Mouse (Mus musculus) MEL (cell line): ENCODE data around the gene Bloc1s5. TPM values are rescaled to one million over a fixed set of nuclear protein-coding genes. Genes with fewer than 3 reads are reported as not detected.

ENCODE experiments used
- DNase-seq: peaks from one replicate; pipeline ENCODE4 v3.0.0; 2011; ENCODE audit warnings: low read depth, low spot score
- H3K27ac ChIP-seq: 2 replicates; pipeline ENCODE4 v1.5.1; 2012; ENCODE audit warnings: low read depth, mild to moderate bottlenecking, control low read depth, low read length, moderate library complexity; ENCODE audit not compliant: control insufficient read depth
- H3K27me3 ChIP-seq, 2 experiments: fragments of 150-350 bp in 1 of 2; sonication (generic) in 1 of 2; 2 replicates each; pipeline ENCODE4 v1.6.1; 2012; ENCODE audit warnings: low read length in 2 of 2, mild to moderate bottlenecking in 2 of 2, improper control_type of control experiment in 1 of 2, moderate library complexity in 1 of 2; ENCODE audit not compliant: insufficient read depth in 2 of 2, control insufficient read depth in 1 of 2
- H3K36me3 ChIP-seq, 2 experiments: 2 replicates each; pipeline ENCODE4 v1.6.1; 2012 to 2014; ENCODE audit warnings: low read length in 2 of 2, improper control_type of control experiment in 1 of 2, inconsistent platforms in 1 of 2, mild to moderate bottlenecking in 1 of 2; ENCODE audit not compliant: insufficient read depth in 2 of 2, control insufficient read depth in 1 of 2
- H3K4me1 ChIP-seq, 2 experiments: fragments of 150-350 bp in 1 of 2; sonication (generic) in 1 of 2; 2 replicates each; pipeline ENCODE4 v1.6.1; 2012; ENCODE audit warnings: low read length in 2 of 2, improper control_type of control experiment in 1 of 2, mild to moderate bottlenecking in 1 of 2; ENCODE audit not compliant: insufficient read depth in 2 of 2, control insufficient read depth in 1 of 2
- H3K4me3 ChIP-seq, 2 experiments: fragments of 150-350 bp in 1 of 2; sonication (generic) in 1 of 2; 2 replicates each; pipeline ENCODE4 v1.5.1; 2012; ENCODE audit warnings: low read depth in 2 of 2, low read length in 2 of 2, mild to moderate bottlenecking in 2 of 2, moderate library complexity in 2 of 2, control low read depth in 1 of 2, improper control_type of control experiment in 1 of 2; ENCODE audit not compliant: control insufficient read depth in 1 of 2, insufficient read depth in 1 of 2
- H3K79me2 ChIP-seq: 2 replicates; pipeline ENCODE4 v1.6.1; 2012; ENCODE audit warnings: mild to moderate bottlenecking, low read length, moderate library complexity; ENCODE audit not compliant: control insufficient read depth, poor library complexity, insufficient read depth
- H3K9ac ChIP-seq: 2 replicates; pipeline ENCODE4 v1.6.1; 2012; ENCODE audit warnings: low read depth, mild to moderate bottlenecking, control low read depth, low read length, moderate library complexity; ENCODE audit not compliant: control insufficient read depth, poor library complexity, severe bottlenecking
- H3K9me3 ChIP-seq: fragments of 150-350 bp; sonication (generic); replicated peaks from 2 replicates; pipeline ENCODE4 v1.6.1; 2012; ENCODE audit warnings: mild to moderate bottlenecking, low read length, improper control_type of control experiment, moderate library complexity; ENCODE audit not compliant: insufficient read depth
- BHLHE40 ChIP-seq: IDR thresholded peaks from 2 replicates; pipeline ENCODE4 v1.6.1; 2012; ENCODE audit warnings: low read depth, mild to moderate bottlenecking, inconsistent platforms, low read length, improper control_type of control experiment, borderline replicate concordance
- CTCF ChIP-seq, 3 experiments: IDR thresholded peaks in 2 of 3; conservative IDR thresholded peaks in 1 of 3; 2 replicates each; pipeline ENCODE4 v1.5.1; 2011 to 2012; ENCODE audit warnings: low read length in 3 of 3, low read depth in 2 of 3, mild to moderate bottlenecking in 2 of 3, improper control_type of control experiment in 1 of 3, inconsistent platforms in 1 of 3, mixed read lengths in 1 of 3, moderate library complexity in 1 of 3; ENCODE audit not compliant: control insufficient read depth in 1 of 3, insufficient read depth in 1 of 3, poor library complexity in 1 of 3, severe bottlenecking in 1 of 3
- E2F4 ChIP-seq: IDR thresholded peaks from 2 replicates; pipeline ENCODE4 v1.6.1; 2011; ENCODE audit warnings: low read depth, low read length, improper control_type of control experiment, borderline replicate concordance
- GATA1 ChIP-seq: IDR thresholded peaks from 2 replicates; pipeline ENCODE4 v1.6.1; 2011; ENCODE audit warnings: low read depth, low read length, improper control_type of control experiment
- MAFK ChIP-seq: IDR thresholded peaks from 2 replicates; pipeline ENCODE4 v1.6.1; 2011; ENCODE audit warnings: low read depth, mild to moderate bottlenecking, low read length, improper control_type of control experiment, borderline replicate concordance
- MEF2A ChIP-seq: IDR thresholded peaks from 2 replicates; pipeline ENCODE4 v1.6.1; 2014; ENCODE audit warnings: low read depth, mild to moderate bottlenecking, inconsistent platforms, low read length, improper control_type of control experiment; ENCODE audit not compliant: poor library complexity, insufficient replicate concordance, severe bottlenecking; ENCODE audit errors: extremely low read depth
- POLR2A ChIP-seq, 2 experiments: IDR thresholded peaks; 2 replicates each; pipeline ENCODE4 v1.6.1; 2011 to 2012; ENCODE audit warnings: low read length in 2 of 2, mild to moderate bottlenecking in 2 of 2, control low read depth in 1 of 2, improper control_type of control experiment in 1 of 2, low read depth in 1 of 2, moderate library complexity in 1 of 2; ENCODE audit not compliant: control insufficient read depth in 1 of 2, insufficient read depth in 1 of 2, poor library complexity in 1 of 2
- POLR2AphosphoS2 ChIP-seq: IDR thresholded peaks from 2 replicates; pipeline ENCODE4 v1.6.1; 2011; ENCODE audit warnings: low read length, improper control_type of control experiment
- SMC3 ChIP-seq: IDR thresholded peaks from 2 replicates; pipeline ENCODE4 v1.6.1; 2011; ENCODE audit warnings: low read depth, low read length, improper control_type of control experiment
- TAL1 ChIP-seq: IDR thresholded peaks from 2 replicates; pipeline ENCODE4 v1.6.1; 2012; ENCODE audit warnings: mild to moderate bottlenecking, inconsistent platforms, low read length, moderate library complexity, mixed read lengths
- TCF12 ChIP-seq: IDR thresholded peaks from 2 replicates; pipeline ENCODE4 v1.6.1; 2014; ENCODE audit warnings: low read depth, mild to moderate bottlenecking, inconsistent platforms, low read length, improper control_type of control experiment, moderate library complexity
- UBTF ChIP-seq: IDR thresholded peaks from 2 replicates; pipeline ENCODE4 v1.6.1; 2012; ENCODE audit warnings: low read depth, mild to moderate bottlenecking, inconsistent platforms, low read length, improper control_type of control experiment, moderate library complexity, borderline replicate concordance; ENCODE audit not compliant: insufficient read depth
- ZKSCAN1 ChIP-seq: IDR thresholded peaks from 2 replicates; pipeline ENCODE4 v1.6.1; 2012; ENCODE audit warnings: low read depth, mild to moderate bottlenecking, inconsistent platforms, low read length, improper control_type of control experiment, moderate library complexity
- ZNF384 ChIP-seq: IDR thresholded peaks from 2 replicates; pipeline ENCODE4 v1.6.1; 2012; ENCODE audit warnings: low read depth, mild to moderate bottlenecking, inconsistent platforms, low read length, improper control_type of control experiment
- polyA plus RNA-seq, 2 experiments: library from polyadenylated mRNA; stranded (reverse) in 1 of 2; unstranded in 1 of 2; fragments of >175 nt in 1 of 2; fragments of >200 nt in 1 of 2; gene quantifications; 2 replicates each; pipeline versions ENCODE4 v1.2.1 to v1.2.4; 2012; ENCODE audit warnings: low replicate concordance in 2 of 2, low read depth in 1 of 2; ENCODE audit not compliant: insufficient read length in 2 of 2, insufficient read depth in 1 of 2, missing spikeins in 1 of 2
- total RNA-seq: library from RNA; depleted of rRNA; stranded (reverse); fragments of 300-350 nt; gene quantifications from 2 replicates; pipeline ENCODE4 v1.2.3, GENCODE M21; 2012; rRNA removed

The Bloc1s5 gene
- total and polyA plus RNA-seq, 3 experiments: 12.3 to 16.2 TPM; not detected in 1

DNA sequence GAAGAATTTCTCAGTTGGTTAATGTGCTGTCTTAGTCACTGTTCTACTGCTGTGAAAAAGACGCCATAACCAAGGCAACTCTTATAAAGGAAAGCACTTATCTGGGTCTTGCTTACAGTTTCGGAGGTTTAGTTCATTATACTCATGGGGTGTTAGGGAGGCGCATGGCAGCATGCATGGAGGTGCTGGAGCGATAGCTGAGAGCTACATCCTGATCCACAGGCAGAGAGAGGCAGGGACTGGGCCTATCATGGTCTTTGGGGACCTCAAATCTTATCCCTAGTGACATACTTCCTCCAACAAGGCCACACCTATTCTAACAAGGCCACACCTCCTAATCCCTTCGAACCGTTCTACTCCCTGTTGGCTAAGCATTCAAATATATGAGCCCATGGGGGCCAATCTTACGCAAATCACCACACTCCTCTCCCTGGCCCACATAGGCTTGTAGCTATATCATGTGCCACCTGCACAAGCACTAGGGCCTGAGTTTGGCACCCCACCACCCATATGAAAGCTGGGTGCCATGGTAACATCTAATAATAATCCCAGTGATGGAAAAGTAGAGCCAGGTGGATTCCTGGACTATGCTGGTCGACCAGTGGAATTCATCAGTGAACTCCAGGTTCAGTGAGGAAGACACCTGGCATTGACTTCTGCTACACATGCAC is 91.3 kb downstream of the Bloc1s5 start:
- Histone ChIP-seq H3K4me3 (no peak overlapping the region), H3K27me3 (peaks cover 0 to 4% of the 10 kb centered on the region in 2 experiments; a peak in 3 of 4 replicates), H3K4me1 (no peaks in the 10 kb centered on the region), H3K9ac (no peak overlapping the region), H3K36me3 (no peaks in the 10 kb centered on the region)
- DNase-seq: no peak
- no peak for TF ChIP-seq SMC3
- TF ChIP-seq POLR2AphosphoS2: no peak
- TF ChIP-seq BHLHE40: no peak
- no peak for TF ChIP-seq MEF2A
- no peak for TF ChIP-seq MAFK
- TF ChIP-seq POLR2A (IDR thresholded peaks at IDR 0.05; ENCODE audit: control insufficient read depth in 1 of 2, insufficient read depth in 1 of 2, low read depth in 1 of 2, low read length in 2 of 2, poor library complexity in 1 of 2): no peak
- TF ChIP-seq CTCF (IDR thresholded peaks at IDR 0.05 in 2 of 3, conservative IDR thresholded peaks at IDR 0.05 in 1 of 3; ENCODE audit: control insufficient read depth in 1 of 3, insufficient read depth in 1 of 3, low read depth in 2 of 3, low read length in 3 of 3, poor library complexity in 1 of 3, severe bottlenecking in 1 of 3): no peak
- no peak for TF ChIP-seq UBTF
- TF ChIP-seq E2F4: no peak
- TF ChIP-seq GATA1: no peak
- no peak for TF ChIP-seq TCF12
- TF ChIP-seq ZNF384: no peak
- TF ChIP-seq ZKSCAN1: no peak
- no peak for TF ChIP-seq TAL1
- TF ChIP-seq, all 39 proteins: peak for 0
- no peak overlapping the region for H3K27ac ChIP-seq
- H3K9me3 ChIP-seq: no peaks in the 10 kb centered on the region
- no peaks in the 10 kb centered on the region for H3K79me2 ChIP-seq

Other genes starting within 250 kb of the Bloc1s5 start
- 68.8 and 87.3 TPM in 2 replicates for gene Txndc5, start 106.3 kb downstream of the Bloc1s5 start, total RNA-seq
- gene Txndc5, start 106.3 kb downstream of the Bloc1s5 start, polyA plus RNA-seq: 100 to 1,000 TPM in 1 of 2 experiments, not detected in 1; 114 TPM
- 187 and 218 TPM in 2 replicates for gene Eef1e1, start 23.9 kb upstream of the Bloc1s5 start, total RNA-seq
- 100 to 1,000 TPM in 1 of 2 experiments, not detected in 1; 194 TPM for gene Eef1e1, start 23.9 kb upstream of the Bloc1s5 start, polyA plus RNA-seq